Mouse (Mus musculus) embryonic facial prominence, embryonic 12.5 days (tissue): ENCODE results near the gene Paox. TPM values are rescaled to one million over a fixed set of nuclear protein-coding genes. Genes with fewer than 3 reads are reported as not detected.

Experiments used
- ATAC-seq: fragments of 200-750 bp; cut with Nextera tagmentation; 2 replicates; pipeline ENCODE4 v1.8.0; 2017; ENCODE audit not compliant: insufficient number of reproducible peaks, insufficient read depth, low FRiP score, low TSS enrichment
- H3K27ac ChIP-seq: fragments of 300-500 bp; sonication (generic); 2 replicates; pipeline ENCODE4 v1.5.1; 2016; ENCODE audit warnings: mild to moderate bottlenecking
- H3K27me3 ChIP-seq: fragments of 300-500 bp; sonication (generic); 2 replicates; pipeline ENCODE4 v1.6.1; 2016; ENCODE audit warnings: mild to moderate bottlenecking, moderate library complexity
- H3K36me3 ChIP-seq: fragments of 300-500 bp; sonication (generic); 2 replicates; pipeline ENCODE4 v1.6.1; 2016; ENCODE audit warnings: mild to moderate bottlenecking
- H3K4me1 ChIP-seq: fragments of 300-500 bp; sonication (generic); 2 replicates; pipeline ENCODE4 v1.6.1; 2016
- H3K4me2 ChIP-seq: fragments of 300-500 bp; sonication (generic); replicated peaks from 2 replicates; pipeline ENCODE4 v1.6.1; 2016; ENCODE audit warnings: mild to moderate bottlenecking, moderate library complexity
- H3K4me3 ChIP-seq: fragments of 300-500 bp; sonication (generic); 2 replicates; pipeline ENCODE4 v1.5.1; 2016; ENCODE audit warnings: mild to moderate bottlenecking
- H3K9ac ChIP-seq: fragments of 300-500 bp; sonication (generic); 2 replicates; pipeline ENCODE4 v1.6.1; 2016; ENCODE audit warnings: mild to moderate bottlenecking, moderate library complexity
- H3K9me3 ChIP-seq: fragments of 300-500 bp; sonication (generic); 2 replicates; pipeline ENCODE4 v1.6.1; 2016; ENCODE audit warnings: mild to moderate bottlenecking, moderate library complexity
- WGBS: fragments of 180-500 bp; shearing (Covaris S2); methylation state at CpG from one replicate; pipeline ENCODE4 v1.1.7; 2016; 5-methylcytosine and 5-hydroxymethylcytosine counted together
- polyA plus RNA-seq: library from polyadenylated mRNA; unstranded; fragments of >200 nt; fragmentation: Nextera tagmentation; extraction: Ambion mirVana; gene quantifications from 2 replicates; pipeline ENCODE4 v1.2.1, GENCODE M21; 2016

The Paox gene
- polyA plus RNA-seq, 1 experiment from 2014 or later = 19.1 TPM

- peak; percentile 36; the same call in 1 of the 2 replicates for ATAC-seq
- 48% methylated on average over 5 of the region's 5 CpGs for WGBS
- no peak overlapping the region for H3K9ac ChIP-seq
Observed at GRCm38 (mm10) chr7:140094954-140095353, 20.6 kb upstream of the Paox start.

GRCm38 (mm10) chr7:140095556-140095955, 20.0 kb upstream of the Paox start:
- Histone ChIP-seq H3K27ac (no peak overlapping the region; the same call in 1 of the 2 replicates), H3K36me3 (no peaks in the 10 kb centered on the region), H3K27me3 (no peaks in the 10 kb centered on the region; the same call in 1 of the 2 replicates), H3K4me3 (no peak overlapping the region), H3K9me3 (no peaks in the 10 kb centered on the region), H3K4me1 (0 out of 2 replicates have a peak, but pooled peaks cover 4% of the 10 kb centered on the region), H3K4me2 (no peak overlapping the region), H3K9ac (no peak overlapping the region)
- 47% methylated on average over 1 of the region's 1 CpGs for WGBS
- ATAC-seq = no peak

More at GRCm38 (mm10) chr7:140094954-140095353, 20.6 kb upstream of the Paox start:
- Histone ChIP-seq H3K4me2 (no peak overlapping the region), H3K9me3 (no peaks in the 10 kb centered on the region), H3K4me3 (no peak overlapping the region), H3K27me3 (no peaks in the 10 kb centered on the region; the same call in 1 of the 2 replicates), H3K27ac (no peak overlapping the region), H3K36me3 (no peaks in the 10 kb centered on the region), H3K4me1 (0 out of 2 replicates have a peak, but pooled peaks cover 4% of the 10 kb centered on the region)

GRCm38 (mm10) chr7:140096055-140096454, 19.5 kb upstream of the Paox start:
- Histone ChIP-seq H3K4me3 (no peak overlapping the region), H3K4me1 (0 out of 2 replicates have a peak, but pooled peaks cover 4% of the 10 kb centered on the region), H3K9me3 (no peaks in the 10 kb centered on the region), H3K27me3 (no peaks in the 10 kb centered on the region; the same call in 1 of the 2 replicates), H3K36me3 (no peaks in the 10 kb centered on the region), H3K4me2 (no peak overlapping the region), H3K9ac (no peak overlapping the region), H3K27ac (no peak overlapping the region)
- ATAC-seq = no peak

GRCm38 (mm10) chr7:140098466-140098865, 17.1 kb upstream of the Paox start:
- ATAC-seq = no peak
- no peaks in the 10 kb centered on the region for H3K36me3 ChIP-seq
- no peak overlapping the region for H3K9ac ChIP-seq
- H3K4me1 ChIP-seq = peaks cover 11% of the 10 kb centered on the region; the same call in 1 of the 2 replicates
- no peaks in the 10 kb centered on the region; the same call in 1 of the 2 replicates for H3K27me3 ChIP-seq
- H3K9me3 ChIP-seq = no peaks in the 10 kb centered on the region
- H3K4me2 ChIP-seq = no peak overlapping the region
- no peak overlapping the region for H3K4me3 ChIP-seq
- 88% methylated on average over 1 of the region's 1 CpGs for WGBS
- no peak overlapping the region for H3K27ac ChIP-seq

GRCm38 (mm10) chr7:140101498-140101897, 14.1 kb upstream of the Paox start:
- no peaks in the 10 kb centered on the region for H3K27me3 ChIP-seq
- H3K4me2 ChIP-seq = peak overlapping the region; percentile 69
- H3K36me3 ChIP-seq = peaks cover 15% of the 10 kb centered on the region
- no peaks in the 10 kb centered on the region for H3K9me3 ChIP-seq
- H3K9ac ChIP-seq = peak overlapping the region; percentile 63; the same call in 1 of the 2 replicates
- no peak for ATAC-seq
- H3K4me3 ChIP-seq = peak overlapping the region; percentile 43
- H3K27ac ChIP-seq = no peak overlapping the region
- 72% methylated on average over 10 of the region's 10 CpGs for WGBS
- peaks cover 8% of the 10 kb centered on the region; the same call in 1 of the 2 replicates for H3K4me1 ChIP-seq

- Histone ChIP-seq H3K4me3 (peak within 1 kb of the TSS; percentile 43), H3K27me3 (no peaks in the 10 kb centered on the region), H3K9me3 (no peaks in the 10 kb centered on the region), H3K27ac (no peak within 1 kb of the TSS), H3K4me1 (peaks cover 8% of the 10 kb centered on the region; the same call in 1 of the 2 replicates), H3K36me3 (peaks cover 20% of the 10 kb centered on the region), H3K4me2 (peak within 1 kb of the TSS; percentile 69), H3K9ac (peak within 1 kb of the TSS; percentile 63)
- ATAC-seq = peak; percentile 80
- WGBS = 2% methylated on average over 30 of the region's 30 CpGs
Observed at GRCm38 (mm10) chr7:140101993-140102860, 13.4 kb upstream of the Paox start, which contains the start of gene Fuom. TSS of gene Fuom (minus strand) at chr7:140102441.

- Histone ChIP-seq H3K4me2 (no peak overlapping the region), H3K9ac (no peak overlapping the region), H3K27me3 (no peaks in the 10 kb centered on the region), H3K36me3 (peaks cover 38% of the 10 kb centered on the region), H3K9me3 (no peaks in the 10 kb centered on the region), H3K4me1 (peaks cover 8% of the 10 kb centered on the region; the same call in 1 of the 2 replicates), H3K27ac (no peak overlapping the region), H3K4me3 (no peak overlapping the region)
- ATAC-seq = no peak
- WGBS = 57% methylated on average over 4 of the region's 4 CpGs
Observed at GRCm38 (mm10) chr7:140104009-140104408, 11.6 kb upstream of the Paox start.

- H3K36me3 ChIP-seq = peaks cover 59% of the 10 kb centered on the region
- no peak for ATAC-seq
- whole genome bisulfite sequencing = 79% methylated on average over 3 of the region's 3 CpGs
Observed at GRCm38 (mm10) chr7:140111943-140112342, 3.7 kb upstream of the Paox start.

GRCm38 (mm10) chr7:140116329-140117054, 893 bp downstream of the Paox start, which contains the start of gene Echs1:
TSS of gene Echs1 (minus strand) at chr7:140116476.
- Histone ChIP-seq H3K4me2 (peak within 1 kb of the TSS; percentile 65), H3K9ac (peak within 1 kb of the TSS; percentile 73), H3K9me3 (no peaks in the 10 kb centered on the region), H3K4me1 (peaks cover 4% of the 10 kb centered on the region; the same call in 1 of the 2 replicates), H3K27me3 (no peaks in the 10 kb centered on the region), H3K27ac (peak within 1 kb of the TSS; percentile 72), H3K36me3 (peaks cover 14% of the 10 kb centered on the region), H3K4me3 (peak within 1 kb of the TSS; percentile 74)
- 4% methylated on average over 28 of the region's 28 CpGs for WGBS
- peak; percentile 87 for ATAC-seq

More at GRCm38 (mm10) chr7:140111943-140112342, 3.7 kb upstream of the Paox start:
- Histone ChIP-seq H3K9ac (no peak overlapping the region), H3K4me2 (no peak overlapping the region), H3K27me3 (no peaks in the 10 kb centered on the region), H3K27ac (no peak overlapping the region), H3K4me3 (no peak overlapping the region), H3K9me3 (no peaks in the 10 kb centered on the region), H3K4me1 (peaks cover 4% of the 10 kb centered on the region; the same call in 1 of the 2 replicates)

- Histone ChIP-seq H3K27me3 (no peaks in the 10 kb centered on the region), H3K4me2 (no peak overlapping the region), H3K9ac (no peak overlapping the region), H3K9me3 (no peaks in the 10 kb centered on the region), H3K36me3 (no peaks in the 10 kb centered on the region), H3K27ac (no peak overlapping the region), H3K4me3 (no peak overlapping the region), H3K4me1 (no peaks in the 10 kb centered on the region)
- ATAC-seq = no peak
- 91% methylated on average over 2 of the region's 2 CpGs for WGBS
Observed at GRCm38 (mm10) chr7:140120484-140120883, 4.9 kb downstream of the Paox start.

GRCm38 (mm10) chr7:140121338-140121910, 5.8 kb downstream of the Paox start:
- Histone ChIP-seq H3K27ac (no peak overlapping the region), H3K4me1 (no peaks in the 10 kb centered on the region), H3K27me3 (no peaks in the 10 kb centered on the region), H3K36me3 (no peaks in the 10 kb centered on the region), H3K9me3 (no peaks in the 10 kb centered on the region), H3K4me3 (no peak overlapping the region), H3K4me2 (no peak overlapping the region), H3K9ac (no peak overlapping the region)
- 71% methylated on average over 13 of the region's 13 CpGs for WGBS
- ATAC-seq = no peak
